Mouse (Mus musculus): ENCODE measurements around the gene Mmaa. TPM values are rescaled to one million over a fixed set of nuclear protein-coding genes. Genes with fewer than 3 reads are reported as not detected.

Mmaa gene
- total and polyA plus RNA-seq, 2 experiments from 2014 or later: 9.6 to 14.0 TPM

GRCm38 (mm10) chr8:79256076-79256705 is 38.5 kb downstream of the Mmaa start:
- no peak for ATAC-seq (ENCODE audit: insufficient read depth, low read depth)
- WGBS: 67% methylated on average over 8 of the region's 8 CpGs

GRCm38 (mm10) chr8:79253742-79254141 is 41.0 kb downstream of the Mmaa start:
- Histone ChIP-seq H3K4me2 (ENCODE audit: low read depth, low read length) (no peak overlapping the region), H3K27me3 (ENCODE audit: control insufficient read depth, insufficient read depth, low read length) (no peaks in the 10 kb centered on the region), H3K9me3 (replicated peaks; ENCODE audit: control insufficient read depth, low read length) (0 out of 2 replicates have a peak, but pooled peaks cover 3% of the 10 kb centered on the region), H3K4me3 (ENCODE audit: low read depth, low read length) (no peak overlapping the region), H3K9ac (replicated peaks; ENCODE audit: low read depth, low read length) (no peak overlapping the region), H3K36me3 (replicated peaks; ENCODE audit: control insufficient read depth, insufficient read depth, low read length) (no peaks in the 10 kb centered on the region), H3K4me1 (ENCODE audit: control insufficient read depth, insufficient read depth) (no peaks in the 10 kb centered on the region), H3K27ac (ENCODE audit: low read depth) (no peak overlapping the region)
- no peak for DNase-seq (ENCODE audit: low spot score)
- WGBS: 86% methylated on average over 6 of the region's 6 CpGs
- TF ChIP-seq EP300 (IDR thresholded peaks at IDR 0.05; ENCODE audit: low read depth): no peak
- no peak for ATAC-seq (ENCODE audit: insufficient read depth, low read depth)

More at GRCm38 (mm10) chr8:79256076-79256705, 38.5 kb downstream of the Mmaa start:
- H3K4me2 ChIP-seq (ENCODE audit: low read depth, low read length): no peak overlapping the region
- H3K9ac ChIP-seq (replicated peaks; ENCODE audit: low read depth, low read length): no peak overlapping the region
- TF ChIP-seq EP300 (IDR thresholded peaks at IDR 0.05; ENCODE audit: low read depth) (no peak), CTCF (IDR thresholded peaks at IDR 0.05; ENCODE audit: low read depth) (no peak)
- no peaks in the 10 kb centered on the region for H3K36me3 ChIP-seq (replicated peaks; ENCODE audit: control insufficient read depth, insufficient read depth, low read length)
- H3K4me3 ChIP-seq (ENCODE audit: low read depth, low read length): no peak overlapping the region
- no peaks in the 10 kb centered on the region for H3K27me3 ChIP-seq (ENCODE audit: control insufficient read depth, insufficient read depth, low read length)
- no peaks in the 10 kb centered on the region for H3K4me1 ChIP-seq (ENCODE audit: control insufficient read depth, insufficient read depth)
- no peak overlapping the region for H3K27ac ChIP-seq (ENCODE audit: low read depth)
- DNase-seq (ENCODE audit: low spot score): no peak
- H3K9me3 ChIP-seq (replicated peaks; ENCODE audit: control insufficient read depth, low read length): no peaks in the 10 kb centered on the region

- no peaks in the 10 kb centered on the region for H3K27me3 ChIP-seq (ENCODE audit: control insufficient read depth, insufficient read depth, low read length)
- H3K27ac ChIP-seq (ENCODE audit: low read depth): no peak within 1 kb of the TSS
- 90% methylated on average over 6 of the region's 6 CpGs for whole genome bisulfite sequencing
- H3K9ac ChIP-seq (replicated peaks; ENCODE audit: low read depth, low read length): no peak within 1 kb of the TSS
- no peak for TF ChIP-seq EP300 (IDR thresholded peaks at IDR 0.05; ENCODE audit: low read depth)
- TF ChIP-seq CTCF (IDR thresholded peaks at IDR 0.05; ENCODE audit: low read depth): no peak
- ATAC-seq (ENCODE audit: insufficient read depth, low read depth) (no peak), DNase-seq (ENCODE audit: low spot score) (no peak)
- H3K4me1 ChIP-seq (ENCODE audit: control insufficient read depth, insufficient read depth): peaks cover 20% of the 10 kb centered on the region; the same call in 1 of the 2 replicates
- H3K36me3 ChIP-seq (replicated peaks; ENCODE audit: control insufficient read depth, insufficient read depth, low read length): no peaks in the 10 kb centered on the region
- no peak within 1 kb of the TSS for H3K4me2 ChIP-seq (ENCODE audit: low read depth, low read length)
- H3K9me3 ChIP-seq (replicated peaks; ENCODE audit: control insufficient read depth, low read length): 0 out of 2 replicates have a peak, but pooled peaks cover 3% of the 10 kb centered on the region
- H3K4me3 ChIP-seq (ENCODE audit: low read depth, low read length): no peak within 1 kb of the TSS
Observed at GRCm38 (mm10) chr8:79248470-79248869, 46.3 kb downstream of the Mmaa start, which contains the start of gene 1700011L22Rik. Gene 1700011L22Rik, minus strand, starts transcription at chr8:79248570.

GRCm38 (mm10) chr8:79243422-79243821 is 51.3 kb downstream of the Mmaa start:
- 75% methylated on average over 2 of the region's 2 CpGs for whole genome bisulfite sequencing
- H3K4me1 ChIP-seq (ENCODE audit: control insufficient read depth, insufficient read depth): peaks cover 20% of the 10 kb centered on the region; the same call in 1 of the 2 replicates
- ATAC-seq (ENCODE audit: insufficient read depth, low read depth): no peak

GRCm38 (mm10) chr8:79239996-79240395 is 54.7 kb downstream of the Mmaa start:
- TF ChIP-seq CTCF (IDR thresholded peaks at IDR 0.05; ENCODE audit: low read depth) (no peak), EP300 (IDR thresholded peaks at IDR 0.05; ENCODE audit: low read depth) (no peak)
- DNase-seq (ENCODE audit: low spot score) (no peak), ATAC-seq (ENCODE audit: insufficient read depth, low read depth) (no peak)
- no peak overlapping the region for H3K9ac ChIP-seq (replicated peaks; ENCODE audit: low read depth, low read length)
- no peak overlapping the region for H3K4me2 ChIP-seq (ENCODE audit: low read depth, low read length)
- H3K4me1 ChIP-seq (ENCODE audit: control insufficient read depth, insufficient read depth): no peaks in the 10 kb centered on the region
- no peaks in the 10 kb centered on the region for H3K27me3 ChIP-seq (ENCODE audit: control insufficient read depth, insufficient read depth, low read length)
- 63% methylated on average over 7 of the region's 7 CpGs for WGBS
- H3K9me3 ChIP-seq (replicated peaks; ENCODE audit: control insufficient read depth, low read length): no peaks in the 10 kb centered on the region
- no peak overlapping the region for H3K27ac ChIP-seq (ENCODE audit: low read depth)
- no peaks in the 10 kb centered on the region for H3K36me3 ChIP-seq (replicated peaks; ENCODE audit: control insufficient read depth, insufficient read depth, low read length)
- no peak overlapping the region for H3K4me3 ChIP-seq (ENCODE audit: low read depth, low read length)

More at GRCm38 (mm10) chr8:79243422-79243821, 51.3 kb downstream of the Mmaa start:
- H3K4me3 ChIP-seq (ENCODE audit: low read depth, low read length): no peak overlapping the region
- no peak overlapping the region for H3K4me2 ChIP-seq (ENCODE audit: low read depth, low read length)
- DNase-seq (ENCODE audit: low spot score): no peak
- TF ChIP-seq EP300 (IDR thresholded peaks at IDR 0.05; ENCODE audit: low read depth): no peak
- no peak for TF ChIP-seq CTCF (IDR thresholded peaks at IDR 0.05; ENCODE audit: low read depth)
- H3K9ac ChIP-seq (replicated peaks; ENCODE audit: low read depth, low read length): no peak overlapping the region
- H3K27ac ChIP-seq (ENCODE audit: low read depth): no peak overlapping the region
- H3K27me3 ChIP-seq (ENCODE audit: control insufficient read depth, insufficient read depth, low read length): no peaks in the 10 kb centered on the region
- H3K36me3 ChIP-seq (replicated peaks; ENCODE audit: control insufficient read depth, insufficient read depth, low read length): no peaks in the 10 kb centered on the region
- H3K9me3 ChIP-seq (replicated peaks; ENCODE audit: control insufficient read depth, low read length): no peaks in the 10 kb centered on the region

GRCm38 (mm10) chr8:79239320-79239719 is 55.4 kb downstream of the Mmaa start:
- ATAC-seq (ENCODE audit: insufficient read depth, low read depth) (no peak), DNase-seq (ENCODE audit: low spot score) (no peak)
- Histone ChIP-seq H3K9me3 (replicated peaks; ENCODE audit: control insufficient read depth, low read length) (no peaks in the 10 kb centered on the region), H3K4me1 (ENCODE audit: control insufficient read depth, insufficient read depth) (no peaks in the 10 kb centered on the region), H3K4me2 (ENCODE audit: low read depth, low read length) (no peak overlapping the region), H3K4me3 (ENCODE audit: low read depth, low read length) (no peak overlapping the region), H3K9ac (replicated peaks; ENCODE audit: low read depth, low read length) (no peak overlapping the region), H3K27ac (ENCODE audit: low read depth) (no peak overlapping the region), H3K27me3 (ENCODE audit: control insufficient read depth, insufficient read depth, low read length) (no peaks in the 10 kb centered on the region), H3K36me3 (replicated peaks; ENCODE audit: control insufficient read depth, insufficient read depth, low read length) (no peaks in the 10 kb centered on the region)
- WGBS: 55% methylated on average over 3 of the region's 3 CpGs
- TF ChIP-seq EP300 (IDR thresholded peaks at IDR 0.05; ENCODE audit: low read depth) (no peak), CTCF (IDR thresholded peaks at IDR 0.05; ENCODE audit: low read depth) (no peak)

Measured in heart, postnatal 0 days (tissue).